Mouse (Mus musculus): ENCODE results near the gene Pank4. TPM values are rescaled to one million over a fixed set of nuclear protein-coding genes. Genes with fewer than 3 reads are reported as not detected.

Gene Pank4
- polyA plus RNA-seq (2015; fragmentation: Nextera tagmentation; extraction: Ambion mirVana), result 44.3 and 44.9 TPM in 2 replicates

- H3K4me3 ChIP-seq, result peak within 1 kb of the TSS; percentile 82
- no peaks in the 10 kb centered on the region for H3K9me3 ChIP-seq
- under 1% methylated on average over 66 of the region's 66 CpGs for WGBS
- H3K27me3 ChIP-seq (replicated peaks), result no peaks in the 10 kb centered on the region
- peak within 1 kb of the TSS; percentile 71 for H3K4me2 ChIP-seq
- H3K27ac ChIP-seq, result peak within 1 kb of the TSS; percentile 97
- peak within 1 kb of the TSS; percentile 81 for H3K9ac ChIP-seq
- H3K36me3 ChIP-seq (replicated peaks), result 0 out of 2 replicates have a peak, but pooled peaks cover under 1% of the 10 kb centered on the region
- H3K4me1 ChIP-seq, result peaks cover 64% of the 10 kb centered on the region
- peak; percentile 94 for ATAC-seq (replicated peaks)
Measured at GRCm38 (mm10) chr4:154963901-154964580, at the start of gene Pank4. Pank4 (plus strand) TSS chr4:154964123.

GRCm38 (mm10) chr4:154914252-154914651, 49.7 kb upstream of the Pank4 start:
- no peak overlapping the region for H3K9ac ChIP-seq
- H3K36me3 ChIP-seq (replicated peaks), result no peaks in the 10 kb centered on the region
- no peak for ATAC-seq (replicated peaks)
- H3K27ac ChIP-seq, result no peak overlapping the region
- H3K4me1 ChIP-seq, result no peaks in the 10 kb centered on the region
- H3K4me2 ChIP-seq, result no peak overlapping the region
- no peaks in the 10 kb centered on the region for H3K9me3 ChIP-seq
- whole genome bisulfite sequencing, result 89% methylated on average over 4 of the region's 4 CpGs
- H3K27me3 ChIP-seq (replicated peaks), result no peaks in the 10 kb centered on the region
- H3K4me3 ChIP-seq, result no peak overlapping the region

- H3K27me3 ChIP-seq (replicated peaks), result no peaks in the 10 kb centered on the region
- WGBS, result 86% methylated on average over 3 of the region's 3 CpGs
- no peaks in the 10 kb centered on the region for H3K9me3 ChIP-seq
- no peaks in the 10 kb centered on the region for H3K4me1 ChIP-seq
- no peak overlapping the region for H3K4me3 ChIP-seq
- H3K9ac ChIP-seq, result no peak overlapping the region
- H3K36me3 ChIP-seq (replicated peaks), result no peaks in the 10 kb centered on the region
- H3K27ac ChIP-seq, result no peak overlapping the region
- ATAC-seq (replicated peaks), result no peak
- H3K4me2 ChIP-seq, result no peak overlapping the region
Measured at GRCm38 (mm10) chr4:154914707-154915106, 49.2 kb upstream of the Pank4 start.

- Histone ChIP-seq H3K27ac (no peak overlapping the region), H3K4me2 (no peak overlapping the region)
- 87% methylated on average over 10 of the region's 10 CpGs for WGBS
Measured at GRCm38 (mm10) chr4:154915286-154915685, 48.6 kb upstream of the Pank4 start.

GRCm38 (mm10) chr4:154916662-154917061, 47.3 kb upstream of the Pank4 start:
- Histone ChIP-seq H3K4me3 (no peak overlapping the region), H3K27me3 (replicated peaks) (no peaks in the 10 kb centered on the region), H3K4me2 (no peak overlapping the region), H3K4me1 (no peaks in the 10 kb centered on the region), H3K36me3 (replicated peaks) (no peaks in the 10 kb centered on the region), H3K9me3 (no peaks in the 10 kb centered on the region), H3K27ac (no peak overlapping the region), H3K9ac (no peak overlapping the region)
- ATAC-seq (replicated peaks), result no peak
- 85% methylated on average over 4 of the region's 4 CpGs for WGBS

More at GRCm38 (mm10) chr4:154915286-154915685, 48.6 kb upstream of the Pank4 start:
- H3K4me1 ChIP-seq, result no peaks in the 10 kb centered on the region
- no peaks in the 10 kb centered on the region for H3K9me3 ChIP-seq
- no peak overlapping the region for H3K4me3 ChIP-seq
- no peaks in the 10 kb centered on the region for H3K36me3 ChIP-seq (replicated peaks)
- H3K27me3 ChIP-seq (replicated peaks), result no peaks in the 10 kb centered on the region
- no peak for ATAC-seq (replicated peaks)
- H3K9ac ChIP-seq, result no peak overlapping the region

- WGBS, result 79% methylated on average over 4 of the region's 4 CpGs
- no peak overlapping the region for H3K4me3 ChIP-seq
- no peaks in the 10 kb centered on the region for H3K36me3 ChIP-seq (replicated peaks)
- ATAC-seq (replicated peaks), result no peak
- H3K27me3 ChIP-seq (replicated peaks), result no peaks in the 10 kb centered on the region
- H3K4me2 ChIP-seq, result no peak overlapping the region
- H3K4me1 ChIP-seq, result no peaks in the 10 kb centered on the region
- H3K9me3 ChIP-seq, result no peaks in the 10 kb centered on the region
- H3K27ac ChIP-seq, result no peak overlapping the region
- H3K9ac ChIP-seq, result no peak overlapping the region
Measured at GRCm38 (mm10) chr4:154922291-154922690, 41.6 kb upstream of the Pank4 start.

- no peak for ATAC-seq (replicated peaks)
- Histone ChIP-seq H3K9me3 (no peaks in the 10 kb centered on the region), H3K4me2 (no peak overlapping the region), H3K27ac (no peak overlapping the region), H3K27me3 (replicated peaks) (no peaks in the 10 kb centered on the region), H3K36me3 (replicated peaks) (no peaks in the 10 kb centered on the region), H3K4me1 (no peaks in the 10 kb centered on the region), H3K9ac (no peak overlapping the region), H3K4me3 (no peak overlapping the region)
- WGBS, result 79% methylated on average over 5 of the region's 5 CpGs
Measured at GRCm38 (mm10) chr4:154922931-154923330, 41.0 kb upstream of the Pank4 start.

GRCm38 (mm10) chr4:154925413-154925812, 38.5 kb upstream of the Pank4 start:
- ATAC-seq (replicated peaks), result no peak
- no peaks in the 10 kb centered on the region for H3K36me3 ChIP-seq (replicated peaks)
- no peaks in the 10 kb centered on the region for H3K27me3 ChIP-seq (replicated peaks)
- H3K9me3 ChIP-seq, result no peaks in the 10 kb centered on the region
- 59% methylated on average over 4 of the region's 4 CpGs for WGBS
- no peak overlapping the region for H3K27ac ChIP-seq
- H3K9ac ChIP-seq, result no peak overlapping the region
- H3K4me3 ChIP-seq, result no peak overlapping the region
- H3K4me1 ChIP-seq, result no peaks in the 10 kb centered on the region
- no peak overlapping the region for H3K4me2 ChIP-seq

GRCm38 (mm10) chr4:154926969-154927898, 36.7 kb upstream of the Pank4 start:
- 74% methylated on average over 9 of the region's 9 CpGs for WGBS
- Histone ChIP-seq H3K4me2 (no peak overlapping the region), H3K4me1 (no peaks in the 10 kb centered on the region), H3K9ac (no peak overlapping the region), H3K27me3 (replicated peaks) (no peaks in the 10 kb centered on the region), H3K4me3 (no peak overlapping the region), H3K27ac (no peak overlapping the region), H3K36me3 (replicated peaks) (no peaks in the 10 kb centered on the region), H3K9me3 (no peaks in the 10 kb centered on the region)
- ATAC-seq (replicated peaks), result no peak

- ATAC-seq (replicated peaks), result no peak
- Histone ChIP-seq H3K27ac (no peak overlapping the region), H3K4me3 (no peak overlapping the region), H3K9me3 (no peaks in the 10 kb centered on the region), H3K9ac (no peak overlapping the region), H3K4me2 (no peak overlapping the region), H3K36me3 (replicated peaks) (no peaks in the 10 kb centered on the region), H3K27me3 (replicated peaks) (no peaks in the 10 kb centered on the region), H3K4me1 (no peaks in the 10 kb centered on the region)
- WGBS, result 71% methylated on average over 5 of the region's 5 CpGs
Measured at GRCm38 (mm10) chr4:154927899-154928337, 36.0 kb upstream of the Pank4 start.

- Histone ChIP-seq H3K9me3 (no peaks in the 10 kb centered on the region), H3K4me1 (no peaks in the 10 kb centered on the region), H3K27me3 (replicated peaks) (no peaks in the 10 kb centered on the region), H3K36me3 (replicated peaks) (no peaks in the 10 kb centered on the region), H3K9ac (no peak within 1 kb of the TSS), H3K4me2 (no peak within 1 kb of the TSS), H3K4me3 (no peak within 1 kb of the TSS), H3K27ac (no peak within 1 kb of the TSS)
- 67% methylated on average over 12 of the region's 12 CpGs for WGBS
- no peak for ATAC-seq (replicated peaks)
Measured at GRCm38 (mm10) chr4:154928395-154929087, 35.4 kb upstream of the Pank4 start, which contains the start of gene Tnfrsf14. Tnfrsf14 (minus strand) TSS chr4:154928563.

- no peaks in the 10 kb centered on the region for H3K27me3 ChIP-seq (replicated peaks)
- ATAC-seq (replicated peaks), result no peak
- WGBS, result 85% methylated on average over 12 of the region's 12 CpGs
- H3K9ac ChIP-seq, result no peak overlapping the region
- no peaks in the 10 kb centered on the region for H3K9me3 ChIP-seq
- H3K4me2 ChIP-seq, result no peak overlapping the region
- H3K4me1 ChIP-seq, result no peaks in the 10 kb centered on the region
- H3K36me3 ChIP-seq (replicated peaks), result no peaks in the 10 kb centered on the region
- H3K4me3 ChIP-seq, result no peak overlapping the region
- no peak overlapping the region for H3K27ac ChIP-seq
Measured at GRCm38 (mm10) chr4:154929088-154929660, 34.7 kb upstream of the Pank4 start.

All from midbrain, embryonic 15.5 days (tissue).